Mouse (Mus musculus) CH12.LX (cell line): ENCODE measurements at regions not wholly inside any gene's neighbourhood (a gene's known extent, or its start where the extent isn't known, plus 50 kb on each side); places are given as distances from the start of the nearest gene placed in this dataset.

Experiments used
- CTCF ChIP-seq, 2 experiments: IDR thresholded peaks in 1 of 2; conservative IDR thresholded peaks in 1 of 2; 2 replicates each; pipeline ENCODE4 v1.5.1; 2011 to 2012; ENCODE audit warnings: low read depth in 2 of 2, low read length in 2 of 2, improper control_type of control experiment in 1 of 2, inconsistent platforms in 1 of 2, mild to moderate bottlenecking in 1 of 2, moderate library complexity in 1 of 2
- EP300 ChIP-seq: IDR thresholded peaks from 2 replicates; pipeline ENCODE4 v1.6.1; 2011; ENCODE audit warnings: low read length, improper control_type of control experiment
- MAZ ChIP-seq: IDR thresholded peaks from 2 replicates; pipeline ENCODE4 v1.6.1; 2012; ENCODE audit warnings: low read depth, mild to moderate bottlenecking, inconsistent platforms, low read length, improper control_type of control experiment, moderate library complexity
- POLR2A ChIP-seq: IDR thresholded peaks from 2 replicates; pipeline ENCODE4 v1.6.1; 2011; ENCODE audit warnings: low read depth, mild to moderate bottlenecking, improper control_type of control experiment, low read length
- ZC3H11A ChIP-seq: IDR thresholded peaks from 2 replicates; pipeline ENCODE4 v1.6.1; 2012; ENCODE audit warnings: low read depth, mild to moderate bottlenecking, inconsistent platforms, low read length, improper control_type of control experiment
- ZNF384 ChIP-seq: IDR thresholded peaks from 2 replicates; pipeline ENCODE4 v1.6.1; 2012; ENCODE audit warnings: low read depth, low read length, improper control_type of control experiment, inconsistent platforms

GRCm38 (mm10) chr19:20181854-20182253 is 208.9 kb downstream of the Anxa1 start:
- TF ChIP-seq POLR2A (no peak), CTCF (conservative IDR thresholded peaks at IDR 0.05 in 1 of 2, IDR thresholded peaks at IDR 0.05 in 1 of 2; ENCODE audit: low read depth in 2 of 2, low read length in 2 of 2) (no peak), EP300 (no peak), ZC3H11A (no peak), ZNF384 (no peak), MAZ (no peak)
